Mouse (Mus musculus) hindbrain, embryonic 16.5 days (tissue): Measurements from ENCODE around the gene Psmc3. TPM values are rescaled to one million over a fixed set of nuclear protein-coding genes. Genes with fewer than 3 reads are reported as not detected.
"Not testable (repeated sequence)": the region's sequence is repeated elsewhere in the genome, so short reads cannot be mapped to it uniquely, and the experiment has no call there.

Experiments
- ATAC-seq: fragments of 200-750 bp; cut with Nextera tagmentation; 2 replicates; pipeline ENCODE4 v1.8.0; 2017; ENCODE audit warnings: moderate TSS enrichment, moderate library complexity
- H3K27ac ChIP-seq: fragments of 300-500 bp; sonication (generic); 2 replicates; pipeline ENCODE4 v1.5.1; 2014; ENCODE audit warnings: low read depth, mild to moderate bottlenecking, control low read depth, low read length, moderate library complexity
- H3K27me3 ChIP-seq: fragments of 300-500 bp; sonication (generic); replicated peaks from 2 replicates; pipeline ENCODE4 v1.6.1; 2014; ENCODE audit warnings: low read length; ENCODE audit not compliant: control insufficient read depth, insufficient read depth
- H3K36me3 ChIP-seq: fragments of 300-500 bp; sonication (generic); 2 replicates; pipeline ENCODE4 v1.6.1; 2014; ENCODE audit warnings: mild to moderate bottlenecking, low read length, moderate library complexity, mixed read lengths; ENCODE audit not compliant: control insufficient read depth, insufficient read depth
- H3K4me1 ChIP-seq: fragments of 300-500 bp; sonication (generic); 2 replicates; pipeline ENCODE4 v1.6.1; 2014; ENCODE audit warnings: low read depth, low read length; ENCODE audit not compliant: control insufficient read depth, insufficient read depth
- H3K4me2 ChIP-seq: fragments of 300-500 bp; sonication (generic); 2 replicates; pipeline ENCODE4 v1.6.1; 2014; ENCODE audit warnings: mild to moderate bottlenecking, low read length, control low read depth, moderate library complexity
- H3K4me3 ChIP-seq: fragments of 300-500 bp; sonication (generic); 2 replicates; pipeline ENCODE4 v1.5.1; 2014; ENCODE audit warnings: mild to moderate bottlenecking, low read length, control low read depth, moderate library complexity
- H3K9ac ChIP-seq: fragments of 300-500 bp; sonication (generic); 2 replicates; pipeline ENCODE4 v1.6.1; 2014; ENCODE audit warnings: low read depth, mild to moderate bottlenecking, control low read depth, low read length, moderate library complexity
- H3K9me3 ChIP-seq: fragments of 300-500 bp; sonication (generic); 2 replicates; pipeline ENCODE4 v1.6.1; 2014; ENCODE audit warnings: mild to moderate bottlenecking, low read length, moderate library complexity; ENCODE audit not compliant: control insufficient read depth
- WGBS: fragments of 180-500 bp; shearing (Covaris S2); extraction: QIAGEN DNeasy Blood & Tissue Kit; methylation state at CpG from one replicate; pipeline ENCODE4 v1.1.7; 2014; 5-methylcytosine and 5-hydroxymethylcytosine counted together
- polyA plus RNA-seq: library from polyadenylated mRNA; unstranded; fragments of >200 nt; fragmentation: Nextera tagmentation; extraction: Ambion mirVana; gene quantifications from 2 replicates; pipeline ENCODE4 v1.2.1, GENCODE M21; 2015

Psmc3 gene
- polyA plus RNA-seq: 229 and 270 TPM in 2 replicates

DNA sequence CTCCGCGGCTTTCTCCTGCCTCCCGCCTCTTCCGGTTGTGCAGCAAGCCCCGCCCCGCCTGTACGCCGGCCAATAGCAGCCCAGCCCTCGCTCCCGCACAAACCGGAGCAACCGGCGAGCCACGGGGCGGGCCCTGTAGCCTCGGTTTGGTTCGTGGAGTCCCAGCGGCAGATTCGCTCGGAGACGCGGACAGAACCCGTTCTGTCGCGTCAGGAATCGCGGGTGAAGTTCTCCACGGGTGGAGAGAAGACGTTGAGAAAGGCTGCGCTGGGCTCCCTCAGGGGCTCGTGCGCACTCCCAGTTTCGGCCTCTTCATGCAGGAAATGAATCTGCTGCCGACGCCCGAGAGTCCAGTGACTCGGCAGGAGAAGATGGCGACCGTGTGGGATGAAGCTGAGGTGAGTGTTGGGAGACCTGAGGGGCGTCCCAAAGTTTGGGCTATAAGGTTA, at the start of gene Psmc3:
Gene Psmc3, plus strand, starts transcription at position 76 of the 449 bp plus-strand sequence.
- peak; percentile 99 for ATAC-seq
- peak within 1 kb of the TSS; percentile 96 for H3K4me2 ChIP-seq
- peak within 1 kb of the TSS; percentile 68 for H3K4me3 ChIP-seq
- H3K27ac ChIP-seq: peak within 1 kb of the TSS; percentile 94
- WGBS: under 1% methylated on average over 40 of the region's 40 CpGs
- H3K9me3 ChIP-seq: no peaks in the 10 kb centered on the region
- peaks cover 11% of the 10 kb centered on the region for H3K4me1 ChIP-seq
- peaks cover 29% of the 10 kb centered on the region for H3K36me3 ChIP-seq
- peak within 1 kb of the TSS; percentile 80 for H3K9ac ChIP-seq
- H3K27me3 ChIP-seq: no peaks in the 10 kb centered on the region

DNA sequence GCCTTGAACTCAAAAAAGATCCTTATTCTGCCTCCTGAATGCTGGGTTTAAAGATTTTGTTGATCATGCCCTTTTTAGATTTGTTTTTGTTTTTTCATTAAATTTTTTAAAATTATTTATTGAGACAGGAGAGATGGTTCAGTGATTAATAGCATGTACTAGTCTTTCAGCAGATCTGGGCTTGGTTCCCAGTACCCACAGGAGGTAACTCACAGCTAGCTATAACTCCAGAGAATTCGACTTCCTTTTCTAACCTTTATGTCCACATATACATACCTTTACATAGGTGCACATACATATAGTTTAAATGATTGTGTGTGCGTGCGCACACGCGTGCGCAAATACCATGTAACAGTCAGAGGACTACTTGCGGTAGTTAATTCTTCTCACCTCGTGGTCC, 45.3 kb upstream of the Psmc3 start:
- H3K36me3 ChIP-seq: peaks cover 46% of the 10 kb centered on the region
- no peak overlapping the region for H3K4me3 ChIP-seq
- no peak overlapping the region for H3K4me2 ChIP-seq
- ATAC-seq: no peak
- no peaks in the 10 kb centered on the region for H3K9me3 ChIP-seq
- 95% methylated on average over 8 of the region's 8 CpGs for WGBS
- H3K27ac ChIP-seq: no peak overlapping the region
- H3K27me3 ChIP-seq: no peaks in the 10 kb centered on the region
- H3K9ac ChIP-seq: no peak overlapping the region
- no peaks in the 10 kb centered on the region for H3K4me1 ChIP-seq

DNA sequence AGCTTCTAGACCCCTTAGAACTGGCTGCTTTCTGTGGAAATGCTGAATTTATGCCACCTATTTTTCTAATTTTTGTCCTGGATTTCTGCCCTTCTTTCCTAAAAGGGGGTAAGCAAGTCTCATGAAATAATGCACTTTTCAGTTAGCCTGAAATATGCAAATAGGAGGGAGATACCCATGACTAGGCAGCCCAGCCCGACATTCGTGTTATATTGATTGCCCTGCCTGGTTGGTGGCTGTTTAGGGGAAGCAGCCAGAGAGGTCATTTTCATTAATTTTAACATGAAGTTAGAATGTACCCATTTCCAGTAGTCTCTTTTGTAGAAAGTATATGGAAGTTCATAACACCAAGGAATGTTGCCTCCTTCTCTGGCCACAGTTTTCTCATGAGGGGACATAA, 39.9 kb upstream of the Psmc3 start:
- Histone ChIP-seq H3K9me3 (no peaks in the 10 kb centered on the region), H3K9ac (no peak overlapping the region), H3K4me1 (no peaks in the 10 kb centered on the region), H3K4me2 (no peak overlapping the region), H3K27me3 (no peaks in the 10 kb centered on the region), H3K4me3 (no peak overlapping the region), H3K27ac (no peak overlapping the region), H3K36me3 (peaks cover 25% of the 10 kb centered on the region)
- 91% methylated on average over 2 of the region's 2 CpGs for WGBS
- no peak for ATAC-seq

- no peak overlapping the region for H3K9ac ChIP-seq
- ATAC-seq: no peak
- H3K27ac ChIP-seq: no peak overlapping the region
- H3K9me3 ChIP-seq: no peaks in the 10 kb centered on the region
- no peaks in the 10 kb centered on the region for H3K27me3 ChIP-seq
- 68% methylated on average over 4 of the region's 4 CpGs for WGBS
- H3K4me1 ChIP-seq: no peaks in the 10 kb centered on the region
- no peak overlapping the region for H3K4me3 ChIP-seq
- no peak overlapping the region for H3K4me2 ChIP-seq
- peaks cover 15% of the 10 kb centered on the region for H3K36me3 ChIP-seq
Observed at GRCm38 (mm10) chr2:91015386-91015785, 38.4 kb upstream of the Psmc3 start.

DNA sequence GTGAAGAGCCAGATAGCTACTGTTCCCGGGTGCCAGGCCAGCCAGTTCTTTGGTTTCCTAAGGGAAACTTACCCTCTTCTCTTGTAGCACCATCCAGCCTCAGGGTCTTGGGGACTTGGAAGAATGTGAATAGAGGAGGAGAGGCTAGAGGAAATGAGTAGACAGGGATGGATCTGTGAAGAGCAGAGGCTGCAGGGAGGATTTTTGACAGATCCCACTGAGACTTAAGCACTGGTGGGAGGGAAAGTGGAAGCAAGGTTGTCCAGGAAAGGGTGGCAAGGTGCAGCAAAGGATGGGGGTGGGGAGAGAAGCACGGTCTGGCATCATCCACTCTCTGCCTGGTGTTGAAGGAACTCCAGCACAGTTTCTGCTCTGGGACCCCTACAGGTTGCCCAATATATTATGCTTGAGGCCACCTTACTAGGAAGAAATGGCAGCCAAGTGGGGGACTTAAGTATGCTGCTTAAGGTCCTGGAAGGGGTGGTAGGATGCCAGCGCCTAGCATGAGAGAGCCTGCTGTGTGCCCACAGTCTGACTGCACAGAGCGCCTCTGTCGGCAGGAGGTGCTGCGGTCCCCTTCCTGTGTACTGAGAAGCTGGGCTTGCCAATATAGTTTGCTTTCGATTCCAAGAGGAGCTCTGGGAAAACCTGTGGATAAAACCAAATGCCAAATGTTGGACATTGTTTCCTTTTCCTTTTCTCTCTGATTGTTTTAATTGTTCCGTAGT, 35.6 kb upstream of the Psmc3 start:
- Histone ChIP-seq H3K4me1 (no peaks in the 10 kb centered on the region; the same call in 1 of the 2 replicates), H3K4me2 (no peak overlapping the region), H3K9ac (no peak overlapping the region), H3K36me3 (peaks cover 11% of the 10 kb centered on the region), H3K27ac (peak overlapping the region; percentile 1; the same call in 1 of the 2 replicates), H3K4me3 (no peak overlapping the region), H3K9me3 (no peaks in the 10 kb centered on the region), H3K27me3 (no peaks in the 10 kb centered on the region)
- 78% methylated on average over 8 of the region's 8 CpGs for WGBS
- ATAC-seq: no peak

DNA sequence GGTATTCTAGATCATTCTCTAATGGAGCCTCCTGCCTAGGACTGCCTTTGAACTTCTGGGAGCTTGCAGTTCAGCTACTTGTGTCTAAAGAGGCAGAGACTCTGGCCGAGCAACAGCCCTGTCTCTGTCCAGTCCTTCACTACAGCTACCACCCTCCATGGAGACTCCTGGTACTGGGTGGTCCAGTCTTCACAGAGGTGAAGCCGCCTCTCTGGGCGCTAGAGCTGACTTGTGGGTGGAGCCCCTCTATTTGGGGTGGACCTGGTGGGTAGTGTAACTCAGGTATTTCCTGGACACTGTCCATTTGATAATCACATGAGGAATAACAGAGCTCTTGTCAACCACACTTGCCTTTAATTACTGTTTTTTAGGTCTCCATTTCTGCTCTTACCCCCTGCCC, 33.9 kb upstream of the Psmc3 start:
- H3K4me1 ChIP-seq: no peaks in the 10 kb centered on the region; the same call in 1 of the 2 replicates
- no peak overlapping the region for H3K4me3 ChIP-seq
- H3K36me3 ChIP-seq: peaks cover 3% of the 10 kb centered on the region; the same call in 1 of the 2 replicates
- no peak for ATAC-seq
- H3K27me3 ChIP-seq: no peaks in the 10 kb centered on the region
- no peak overlapping the region for H3K9ac ChIP-seq
- 94% methylated on average over 3 of the region's 3 CpGs for WGBS
- H3K4me2 ChIP-seq: no peak overlapping the region
- H3K9me3 ChIP-seq: no peaks in the 10 kb centered on the region
- H3K27ac ChIP-seq: no peak overlapping the region

DNA sequence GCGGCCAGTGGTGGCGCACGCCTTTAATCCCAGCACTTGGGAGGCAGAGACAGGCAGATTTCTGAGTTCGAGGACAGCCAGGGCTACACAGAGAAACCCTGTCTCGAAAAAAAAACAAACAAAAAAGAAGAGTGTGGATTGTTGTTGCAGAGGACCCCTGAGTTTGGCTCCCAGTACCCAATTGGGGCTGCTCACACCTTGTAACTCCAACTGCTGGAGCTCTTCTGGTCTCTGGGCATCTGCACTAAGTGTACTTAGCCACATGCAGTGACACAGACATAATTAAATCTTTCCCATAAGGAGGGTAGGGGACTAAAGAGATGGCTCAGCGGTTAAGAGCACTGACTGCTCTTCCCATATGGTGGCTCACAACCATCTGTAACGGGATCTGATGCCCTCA, 31.5 kb upstream of the Psmc3 start:
- not testable (repeated sequence) for H3K27ac ChIP-seq, H3K36me3 ChIP-seq, H3K9ac ChIP-seq, H3K27me3 ChIP-seq, H3K4me3 ChIP-seq, H3K4me1 ChIP-seq, H3K4me2 ChIP-seq, ATAC-seq, H3K9me3 ChIP-seq
- 94% methylated on average over 7 of the region's 7 CpGs for WGBS

GRCm38 (mm10) chr2:91023131-91023530, 30.7 kb upstream of the Psmc3 start:
- Histone ChIP-seq H3K9me3 (no peaks in the 10 kb centered on the region), H3K4me3 (no peak overlapping the region), H3K27me3 (no peaks in the 10 kb centered on the region), H3K4me2 (no peak overlapping the region), H3K9ac (no peak overlapping the region), H3K36me3 (peaks cover 3% of the 10 kb centered on the region; the same call in 1 of the 2 replicates), H3K4me1 (no peaks in the 10 kb centered on the region; the same call in 1 of the 2 replicates), H3K27ac (0 out of 2 replicates have a peak overlapping the region, but pooled peaks have one; percentile 2)
- 56% methylated on average over 2 of the region's 2 CpGs for WGBS
- ATAC-seq: no peak

- ATAC-seq: no peak
- Histone ChIP-seq H3K9me3 (no peaks in the 10 kb centered on the region), H3K27ac (no peak overlapping the region), H3K27me3 (no peaks in the 10 kb centered on the region), H3K36me3 (peaks cover 3% of the 10 kb centered on the region; the same call in 1 of the 2 replicates), H3K9ac (no peak overlapping the region), H3K4me1 (no peaks in the 10 kb centered on the region; the same call in 1 of the 2 replicates), H3K4me3 (no peak overlapping the region), H3K4me2 (no peak overlapping the region)
- WGBS: 96% methylated on average over 1 of the region's 1 CpGs
Observed at GRCm38 (mm10) chr2:91023956-91024355, 29.9 kb upstream of the Psmc3 start.
